Mouse (Mus musculus) heart, postnatal 36 days (tissue): ENCODE results near the gene Mindy4b-ps. TPM values are rescaled to one million over a fixed set of nuclear protein-coding genes. Genes with fewer than 3 reads are reported as not detected.
"Not testable (repeated sequence)": the region's sequence is repeated elsewhere in the genome, so short reads cannot be mapped to it uniquely, and the experiment has no call there.

Source experiments
- DNase-seq, 2 experiments: peaks; one replicate each; pipeline ENCODE4 v3.0.0; 2021 to 2022
- intact Hi-C: fragments of 180-260 bp; cut with DNase I; formaldehyde crosslinking; loops from one replicate; pipeline ENCODE4 v1.15.1; 2025
- total RNA-seq, 2 experiments: library from RNA; stranded (reverse); gene quantifications; 2 replicates each; pipeline ENCODE4 v1.2.3; 2021

The Mindy4b-ps gene
- under 1 TPM in 1 of 2 experiments, not detected in 1; 0.22 TPM for total RNA-seq

DNA sequence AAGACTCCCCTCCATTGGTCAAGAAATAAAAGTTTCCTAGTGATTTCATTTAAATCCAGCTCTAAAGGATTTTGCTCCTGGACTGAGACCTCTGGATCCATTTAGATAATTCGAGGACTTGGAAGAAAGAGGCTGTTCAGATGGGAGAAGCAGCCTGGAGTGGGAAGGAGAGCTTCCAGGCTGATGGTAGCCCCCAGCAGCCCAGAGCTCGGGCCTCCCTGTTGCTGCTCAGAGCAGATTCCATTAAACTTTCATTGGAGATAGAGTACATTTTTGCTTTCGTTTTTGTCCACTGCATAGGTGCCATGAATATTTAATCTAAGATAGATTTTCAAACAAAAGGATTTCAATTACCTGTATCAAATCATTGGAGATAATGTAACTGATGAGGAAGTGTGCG lies at the start of gene Mindy4b-ps:
Mindy4b-ps (minus strand) TSS at position 101 of the 400 bp plus-strand sequence.
- intact Hi-C loops: no loop called here
- no peak for DNase-seq

DNA sequence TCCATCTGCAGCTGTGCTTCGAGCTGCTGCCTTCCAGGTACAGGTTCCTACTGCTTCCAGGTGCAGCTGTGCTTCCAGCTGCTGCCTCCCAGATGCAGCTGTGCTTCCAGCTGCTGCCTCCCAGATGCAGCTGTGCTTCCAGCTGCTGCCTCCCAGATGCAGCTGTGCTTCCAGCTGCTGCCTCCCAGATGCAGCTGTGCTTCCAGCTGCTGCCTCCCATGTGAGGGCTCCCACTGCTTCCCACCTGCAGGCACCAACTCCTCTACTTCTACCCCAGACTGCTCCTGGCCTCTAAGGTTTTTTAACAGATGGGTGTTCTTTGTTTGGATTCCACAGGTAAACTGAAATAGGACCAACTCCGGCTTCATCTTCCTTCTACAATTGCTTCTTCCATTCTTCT lies 49.8 kb upstream of the Mindy4b-ps start:
- intact Hi-C loops, DNase-seq: not testable (repeated sequence)

GRCm38 (mm10) chr3:58865690-58866089 lies 43.6 kb upstream of the Mindy4b-ps start:
- intact Hi-C loops: no loop called here
- no peak for DNase-seq

- intact Hi-C loops: no loop called here
- no peak for DNase-seq
These were observed 40.9 kb upstream of the Mindy4b-ps start for GRCm38 (mm10) chr3:58862976-58863375.

DNA sequence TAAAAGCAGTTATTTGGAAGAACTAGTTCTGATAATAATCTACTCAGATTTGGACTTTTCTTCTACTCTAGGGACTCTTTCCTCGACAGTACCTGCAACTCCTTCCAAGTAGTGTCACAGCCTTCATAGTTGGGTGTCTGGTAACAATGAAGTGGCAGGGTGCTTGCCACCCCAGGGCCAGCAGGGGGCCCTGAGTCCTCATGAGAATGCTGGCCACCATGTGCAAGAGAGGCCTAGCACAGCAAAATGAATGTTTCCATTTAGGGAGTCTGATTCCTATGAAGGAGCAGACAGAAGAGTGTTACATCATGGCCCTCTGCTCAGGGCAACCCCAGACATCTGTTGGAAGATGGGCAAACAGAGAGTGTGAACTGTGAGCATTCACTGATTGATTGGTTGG lies 21.3 kb upstream of the Mindy4b-ps start:
- no peak for DNase-seq

GRCm38 (mm10) chr3:58833442-58834160 lies 11.5 kb upstream of the Mindy4b-ps start:
- DNase-seq: no peak
- intact Hi-C loops: no loop called here

More for the DNA sequence above, 21.3 kb upstream of the Mindy4b-ps start:
- intact Hi-C loops: no loop called here

DNA sequence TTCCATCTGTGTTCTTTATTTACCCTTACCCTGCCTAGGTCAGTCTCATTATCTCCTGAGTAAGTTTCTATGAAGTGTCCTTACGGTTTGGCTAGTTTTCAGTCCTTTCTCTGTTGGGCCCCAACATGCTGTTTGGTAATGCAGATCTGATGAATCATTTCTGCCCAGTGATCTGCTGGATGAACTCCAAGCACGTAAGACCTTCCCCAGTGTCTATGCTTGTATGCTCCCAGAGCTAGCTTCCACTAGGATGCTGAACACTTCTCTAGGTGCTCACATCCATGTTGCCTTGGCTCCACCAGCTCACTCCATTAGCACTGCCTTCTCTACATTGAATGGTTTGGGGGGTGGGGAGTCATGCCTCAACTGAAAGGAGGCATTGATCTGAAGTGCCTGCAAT lies 10.8 kb upstream of the Mindy4b-ps start:
- intact Hi-C loops: no loop called here
- no peak for DNase-seq

DNA sequence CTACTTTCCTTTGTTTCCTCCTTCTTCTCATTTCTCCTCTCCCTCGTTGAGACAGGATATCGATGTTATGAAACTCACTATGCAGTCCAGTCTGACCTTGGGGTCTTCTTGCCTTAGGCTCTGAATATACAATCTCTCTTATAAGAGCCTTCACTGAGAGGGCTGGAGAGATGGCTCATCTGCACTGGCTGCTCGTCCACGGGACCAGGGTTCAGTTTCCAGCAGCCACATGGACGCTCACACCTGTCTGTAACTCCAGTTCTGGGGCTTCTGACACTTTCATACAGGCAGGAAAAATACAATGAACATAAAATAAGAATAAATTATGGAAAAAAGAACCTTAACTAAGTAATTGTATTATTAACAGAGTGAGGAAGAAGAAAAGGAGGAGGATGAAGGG lies 9.5 kb upstream of the Mindy4b-ps start:
- intact Hi-C loops: no loop called here
- DNase-seq: no peak

- DNase-seq: no peak
- intact Hi-C loops: no loop called here
These were observed 7.8 kb upstream of the Mindy4b-ps start for GRCm38 (mm10) chr3:58829926-58830325.

- intact Hi-C loops: no loop called here
These were observed 6.4 kb upstream of the Mindy4b-ps start for GRCm38 (mm10) chr3:58828366-58829153.

DNA sequence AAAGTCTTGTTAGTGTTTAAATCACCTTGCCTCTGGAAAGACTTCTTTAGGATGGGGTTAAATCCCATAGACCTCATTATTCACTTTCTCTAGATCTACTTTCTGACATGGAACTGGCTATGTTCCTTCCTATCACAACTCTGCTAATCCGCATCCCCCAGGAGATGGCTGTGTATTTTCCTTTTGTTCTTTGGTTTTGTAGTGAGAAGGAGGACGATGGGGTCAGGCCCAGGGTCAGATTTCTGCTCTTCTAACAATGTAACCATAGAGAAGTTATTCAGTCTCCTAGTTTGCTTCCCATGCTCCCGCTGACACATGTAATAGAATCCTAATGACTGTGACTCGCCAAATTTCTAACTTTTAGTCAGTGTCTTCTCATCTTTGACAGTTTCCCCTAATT lies 4.2 kb upstream of the Mindy4b-ps start:
- DNase-seq: no peak

More at GRCm38 (mm10) chr3:58828366-58829153, 6.4 kb upstream of the Mindy4b-ps start:
- no peak for DNase-seq

DNA sequence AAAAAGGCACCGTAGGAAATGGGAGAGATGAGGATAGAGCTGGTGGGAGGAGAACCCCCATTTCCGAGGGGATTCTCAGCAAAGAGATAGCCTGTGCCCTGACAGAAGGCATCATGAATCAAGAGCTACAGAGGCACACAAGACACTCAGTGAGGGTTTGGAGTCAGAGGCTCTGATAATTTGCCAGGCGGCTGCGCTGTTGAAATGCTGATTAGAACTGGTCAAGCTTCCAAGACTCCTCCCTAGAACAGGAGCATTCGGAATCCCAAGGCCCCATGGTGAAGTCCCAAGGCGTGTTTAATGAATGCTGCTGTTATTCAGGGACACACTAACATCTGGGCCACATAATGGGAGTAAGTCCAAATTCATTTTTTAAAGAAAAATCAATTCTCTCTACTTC lies 4.8 kb downstream of the Mindy4b-ps start:
- DNase-seq: peak in 1 of 2 experiments; percentile 4
- intact Hi-C loops: no loop called here

More for the DNA sequence above, 4.2 kb upstream of the Mindy4b-ps start:
- intact Hi-C loops: no loop called here

DNA sequence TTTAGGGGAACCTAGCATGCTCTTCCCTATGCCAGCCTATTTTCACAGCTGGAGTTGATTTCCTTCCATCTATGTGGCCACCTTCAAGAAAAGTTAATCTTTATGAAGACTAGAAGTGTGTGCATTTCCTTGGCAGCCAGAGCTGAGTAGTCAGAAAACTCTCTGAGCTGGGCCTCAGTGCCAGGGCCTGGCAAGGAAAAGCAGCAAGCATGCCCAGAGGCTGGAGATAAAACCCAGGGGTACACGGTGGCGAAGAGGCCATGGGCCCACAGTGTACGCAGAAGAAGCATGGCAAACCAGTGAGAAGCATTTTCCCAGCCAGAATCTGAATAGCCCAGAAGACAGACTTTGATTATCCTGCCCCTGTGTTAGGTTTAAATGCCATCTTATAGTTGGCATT lies 7.9 kb downstream of the Mindy4b-ps start:
- intact Hi-C loops: no loop called here
- DNase-seq: peak; percentile 41 to 42

- DNase-seq: no peak
- intact Hi-C loops: no loop called here
These were observed 11.8 kb downstream of the Mindy4b-ps start for GRCm38 (mm10) chr3:58810353-58810752.

- intact Hi-C loops: no loop called here
- no peak for DNase-seq
These were observed 12.8 kb downstream of the Mindy4b-ps start for GRCm38 (mm10) chr3:58809111-58809915.

DNA sequence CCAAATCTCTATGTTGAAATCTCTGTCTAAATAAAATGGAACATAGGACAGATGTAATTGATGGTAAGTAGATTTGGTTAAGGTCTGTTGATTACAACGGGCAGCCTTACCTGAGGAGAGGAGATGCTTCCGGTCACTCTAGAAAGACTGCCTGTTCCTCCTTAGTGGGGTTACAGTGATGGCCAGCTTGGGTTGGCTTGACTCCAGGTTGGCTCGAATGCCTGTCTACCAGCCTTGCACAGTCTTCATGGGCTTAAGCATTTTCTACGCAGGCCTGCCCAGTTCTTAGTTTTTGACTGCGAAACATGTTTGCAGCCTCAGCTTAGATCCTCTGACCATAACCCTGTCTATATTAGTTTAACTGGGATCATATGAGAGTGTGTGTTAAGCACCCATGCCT lies 13.5 kb downstream of the Mindy4b-ps start:
- no peak for DNase-seq
- intact Hi-C loops: no loop called here

GRCm38 (mm10) chr3:58804745-58805144 lies 17.4 kb downstream of the Mindy4b-ps start:
- intact Hi-C loops: no loop called here
- peak; percentile 17 to 34 for DNase-seq

DNA sequence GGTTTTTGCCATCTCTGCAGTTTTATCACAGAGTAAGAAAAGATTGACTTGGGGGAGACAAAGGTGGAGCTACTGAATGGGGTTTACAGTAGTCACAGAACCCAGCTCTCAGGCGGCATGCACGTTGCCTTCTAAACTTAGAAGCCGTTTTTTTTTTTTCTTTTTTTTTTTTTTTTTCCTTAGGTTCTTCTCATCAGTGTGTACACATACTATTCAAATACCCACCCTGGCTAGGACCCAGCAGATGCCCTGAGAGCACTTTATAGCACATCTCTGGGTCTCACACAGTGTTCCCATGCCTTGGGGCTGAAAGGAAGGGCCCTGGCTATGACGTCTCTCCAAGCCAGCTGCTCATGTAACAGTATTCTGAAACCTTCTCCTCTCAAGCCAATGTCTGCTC lies 23.4 kb downstream of the Mindy4b-ps start:
- DNase-seq: no peak

DNA sequence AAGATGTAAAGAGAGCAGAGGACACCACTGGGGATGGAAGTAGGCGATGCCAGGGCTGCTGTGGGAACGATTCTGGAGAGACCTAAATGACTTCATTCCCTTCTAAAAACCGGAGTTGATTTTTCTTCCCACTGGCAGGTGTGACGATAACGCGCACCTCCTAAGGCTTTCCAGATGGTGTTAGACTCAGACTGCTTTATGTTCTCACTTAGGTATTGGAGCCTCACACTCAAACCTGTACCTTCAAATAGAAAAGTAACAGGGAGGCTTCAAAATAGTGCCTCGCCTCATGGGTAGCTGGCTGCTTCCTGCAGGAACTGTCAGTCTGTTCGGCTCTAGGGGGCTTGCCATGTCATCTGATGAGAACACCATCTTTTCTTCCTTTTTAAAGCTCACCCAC lies 23.9 kb downstream of the Mindy4b-ps start:
- intact Hi-C loops: no loop called here
- no peak for DNase-seq

More for the DNA sequence above, 23.4 kb downstream of the Mindy4b-ps start:
- intact Hi-C loops: no loop called here

GRCm38 (mm10) chr3:58789473-58789872 lies 32.6 kb downstream of the Mindy4b-ps start:
- DNase-seq: no peak
- intact Hi-C loops: loop anchor here (10.0 kb wide), 1 partner anchor 625 kb away; no protein-coding TSS in a partner anchor

GRCm38 (mm10) chr3:58789033-58789432 lies 33.1 kb downstream of the Mindy4b-ps start:
- no peak for DNase-seq
- intact Hi-C loops: loop anchor here (10.0 kb wide), 1 partner anchor 624 kb away; no protein-coding TSS in a partner anchor
